Mouse (Mus musculus) cerebellum, adult 2 months (tissue): ENCODE measurements around the gene Foxj1. TPM values are rescaled to one million over a fixed set of nuclear protein-coding genes. Genes with fewer than 3 reads are reported as not detected.

Source experiments
- DNase-seq, 2 experiments: peaks; one replicate each; pipeline ENCODE4 v3.0.0; 2021
- H3K27ac ChIP-seq: fragments of 200-500 bp; 2 replicates; pipeline ENCODE4 v1.5.1; 2012; ENCODE audit warnings: low read length, control low read depth, inconsistent platforms; ENCODE audit not compliant: insufficient read depth
- H3K27me3 ChIP-seq: fragments of 200-500 bp; 2 replicates; pipeline ENCODE4 v1.6.1; 2012; ENCODE audit warnings: inconsistent platforms, mild to moderate bottlenecking, low read length, moderate library complexity; ENCODE audit not compliant: control insufficient read depth, insufficient read depth
- H3K4me1 ChIP-seq: fragments of 200-500 bp; 2 replicates; pipeline ENCODE4 v1.6.1; 2011; ENCODE audit warnings: low read length; ENCODE audit not compliant: control insufficient read depth, insufficient read depth
- H3K4me3 ChIP-seq: fragments of 200-500 bp; replicated peaks from 2 replicates; pipeline ENCODE3; 2011; ENCODE audit warnings: mild to moderate bottlenecking, low read depth, low read length, control low read depth; ENCODE audit not compliant: insufficient read depth
- CTCF ChIP-seq: fragments of 200-500 bp; IDR thresholded peaks from 2 replicates; pipeline ENCODE4 v1.5.1; 2011; ENCODE audit warnings: low read depth, mild to moderate bottlenecking, control low read depth, low read length, moderate library complexity, borderline replicate concordance; ENCODE audit not compliant: insufficient read depth
- POLR2A ChIP-seq: fragments of 200-500 bp; IDR thresholded peaks from 2 replicates; pipeline ENCODE4 v1.6.1; 2011; ENCODE audit warnings: low read length, control low read depth, borderline replicate concordance; ENCODE audit not compliant: insufficient read depth
- WGBS: fragments of 180-500 bp; shearing (Covaris S2); methylation state at CpG from one replicate; pipeline ENCODE4 v1.1.7; 2018; 5-methylcytosine and 5-hydroxymethylcytosine counted together
- polyA plus RNA-seq: library from polyadenylated mRNA; depleted of rRNA; stranded (reverse); fragments of >200 nt; gene quantifications from 2 replicates; pipeline ENCODE4 v1.2.3, GENCODE M21; 2012

Gene Foxj1
- polyA plus RNA-seq, 1 experiment: 13.9 TPM

- Histone ChIP-seq H3K4me3 (peak overlapping the region; percentile 82), H3K27ac (peak overlapping the region; percentile 40), H3K4me1 (peaks cover 3% of the 10 kb centered on the region; the same call in 1 of the 2 replicates), H3K27me3 (no peaks in the 10 kb centered on the region)
- peak; percentile 79; the same call in 1 of the 2 replicates for TF ChIP-seq POLR2A
- TF ChIP-seq CTCF: no peak
- peak; percentile 92 to 94 for DNase-seq
- 1% methylated on average over 53 of the region's 53 CpGs for WGBS
Measured at GRCm38 (mm10) chr11:116306126-116306982, 28.8 kb downstream of the Foxj1 start.

- TF ChIP-seq POLR2A: no peak
- TF ChIP-seq CTCF: no peak
- no peaks in the 10 kb centered on the region for H3K27me3 ChIP-seq
- WGBS: 99% methylated on average over 2 of the region's 2 CpGs
- no peak overlapping the region for H3K4me3 ChIP-seq
- DNase-seq: no peak
- H3K4me1 ChIP-seq: peaks cover 3% of the 10 kb centered on the region
- H3K27ac ChIP-seq: no peak overlapping the region
Measured at GRCm38 (mm10) chr11:116305423-116305822, 29.8 kb downstream of the Foxj1 start.

GRCm38 (mm10) chr11:116298621-116299020, 36.6 kb downstream of the Foxj1 start:
- TF ChIP-seq POLR2A: no peak
- TF ChIP-seq CTCF: no peak
- 8% methylated on average over 6 of the region's 6 CpGs for WGBS
- H3K27me3 ChIP-seq: no peaks in the 10 kb centered on the region
- H3K4me3 ChIP-seq: no peak overlapping the region
- H3K4me1 ChIP-seq: peaks cover 46% of the 10 kb centered on the region
- peak overlapping the region; percentile 79 for H3K27ac ChIP-seq
- DNase-seq: peak; percentile 78 to 87

- H3K4me3 ChIP-seq: no peak overlapping the region
- no peaks in the 10 kb centered on the region for H3K27me3 ChIP-seq
- 24% methylated on average over 11 of the region's 11 CpGs for WGBS
- peak; percentile 77 to 79 for DNase-seq
- H3K27ac ChIP-seq: peak overlapping the region; percentile 79
- TF ChIP-seq CTCF (no peak), POLR2A (no peak)
- H3K4me1 ChIP-seq: peaks cover 46% of the 10 kb centered on the region
Measured at GRCm38 (mm10) chr11:116298221-116298620, 37.0 kb downstream of the Foxj1 start.

GRCm38 (mm10) chr11:116297017-116297416, 38.2 kb downstream of the Foxj1 start:
- Histone ChIP-seq H3K27ac (no peak overlapping the region), H3K4me1 (peaks cover 46% of the 10 kb centered on the region), H3K27me3 (no peaks in the 10 kb centered on the region), H3K4me3 (no peak overlapping the region)
- TF ChIP-seq POLR2A: no peak
- no peak for TF ChIP-seq CTCF
- DNase-seq: no peak
- 17% methylated on average over 3 of the region's 3 CpGs for whole genome bisulfite sequencing

GRCm38 (mm10) chr11:116296191-116296734, 38.9 kb downstream of the Foxj1 start:
- 53% methylated on average over 8 of the region's 8 CpGs for WGBS
- H3K4me1 ChIP-seq: peaks cover 48% of the 10 kb centered on the region
- H3K4me3 ChIP-seq: no peak overlapping the region
- peak in 1 of 2 experiments; percentile 14 for DNase-seq
- H3K27ac ChIP-seq: no peak overlapping the region
- TF ChIP-seq CTCF: no peak
- TF ChIP-seq POLR2A: no peak
- H3K27me3 ChIP-seq: no peaks in the 10 kb centered on the region

GRCm38 (mm10) chr11:116294319-116294718, 40.9 kb downstream of the Foxj1 start:
- Histone ChIP-seq H3K27me3 (no peaks in the 10 kb centered on the region), H3K4me3 (no peak overlapping the region), H3K27ac (no peak overlapping the region), H3K4me1 (peaks cover 42% of the 10 kb centered on the region)
- WGBS: 35% methylated on average over 5 of the region's 5 CpGs
- peak; percentile 50 to 55 for DNase-seq
- TF ChIP-seq POLR2A: no peak
- peak; percentile 74 for TF ChIP-seq CTCF
